ENCODE assay signal across 8 mouse cellular contexts in the genomic region with DNA sequence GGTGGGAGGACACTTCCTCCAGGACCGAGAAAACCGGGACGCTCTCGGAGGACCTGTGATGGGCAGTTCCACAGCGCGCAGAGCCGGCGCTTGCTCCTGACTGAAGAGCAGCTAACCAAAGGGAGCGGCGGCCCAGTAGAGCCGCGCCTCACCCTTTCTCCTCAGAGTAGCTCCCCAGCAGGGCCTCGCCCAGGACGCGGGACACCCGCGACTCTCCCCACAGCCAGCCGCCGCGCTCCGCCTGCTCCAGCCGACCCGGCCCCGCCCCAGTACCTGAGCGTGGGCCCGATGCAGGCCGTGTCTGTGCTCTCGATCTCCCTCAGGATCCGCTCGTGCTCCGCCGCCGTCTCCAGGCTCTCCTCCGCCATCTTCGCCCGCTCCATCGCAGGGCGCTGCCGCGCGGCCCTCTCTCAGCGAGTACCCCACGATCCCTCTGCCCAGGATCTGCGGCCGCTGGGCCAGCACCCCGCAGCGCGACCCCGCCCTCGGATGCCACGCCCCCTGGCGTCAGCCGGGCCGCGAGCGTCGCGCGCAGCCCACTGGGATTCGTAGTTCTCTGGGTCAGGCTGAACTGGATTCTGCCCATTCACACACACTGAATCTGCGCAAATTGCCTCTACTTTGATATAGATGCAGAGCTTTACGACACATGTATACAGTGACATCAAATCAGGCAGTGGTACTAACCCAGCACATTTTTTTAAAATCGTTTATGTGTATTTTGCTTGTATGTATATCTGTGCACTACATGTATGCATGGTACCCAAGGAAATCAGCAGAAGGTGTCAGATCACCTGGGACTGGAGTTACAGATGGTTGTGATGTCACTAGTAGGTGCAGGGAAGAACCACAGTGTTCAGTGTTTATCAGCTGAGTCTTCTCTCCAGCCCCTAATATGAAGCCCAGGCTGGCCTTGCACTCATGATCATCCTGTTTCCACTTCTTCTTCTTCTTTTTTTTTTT. TPM values are rescaled to one million over a fixed set of nuclear protein-coding genes. Genes with fewer than 3 reads are reported as not detected.
DNase-seq lines count a peak whose midpoint lies in the region; ATAC-seq and TF ChIP-seq lines count a peak whose summit lies in the region.

Gene Exoc6b, minus strand, starts transcription at position 491 of the 963 bp plus-strand sequence.

- H3K36me3 ChIP-seq in heart, embryonic 11.5 days (ENCODE audit: control insufficient read depth, insufficient read depth, low read length) = no peaks in the 10 kb centered on the region
- H3K36me3 ChIP-seq in kidney, postnatal 0 days (ENCODE audit: insufficient read depth, low read length) = no peaks in the 10 kb centered on the region
- H3K36me3 ChIP-seq in liver, embryonic 11.5 days (ENCODE audit: control insufficient read depth, insufficient read depth, low read length) = no peaks in the 10 kb centered on the region
- no peaks in the 10 kb centered on the region for H3K36me3 ChIP-seq in stomach, embryonic 14.5 days (ENCODE audit: control insufficient read depth, insufficient read depth, low read length)

- peaks cover 6% of the 10 kb centered on the region; the same call in 1 of the 2 replicates for H3K4me1 ChIP-seq in heart, embryonic 11.5 days (ENCODE audit: control insufficient read depth, insufficient read depth, low read length)
- H3K4me1 ChIP-seq in kidney, postnatal 0 days (replicated peaks; ENCODE audit: insufficient read depth, low read length) = no peaks in the 10 kb centered on the region; the same call in 1 of the 2 replicates
- 0 out of 2 replicates have a peak, but pooled peaks cover 5% of the 10 kb centered on the region for H3K4me1 ChIP-seq in liver, embryonic 11.5 days (replicated peaks; ENCODE audit: control insufficient read depth, insufficient read depth, low read length)
- H3K4me1 ChIP-seq in stomach, embryonic 14.5 days (ENCODE audit: control insufficient read depth, insufficient read depth, low read length) = peaks cover 6% of the 10 kb centered on the region; the same call in 1 of the 2 replicates

- H3K9me3 ChIP-seq in heart, embryonic 11.5 days (replicated peaks; ENCODE audit: control insufficient read depth, low read length) = no peaks in the 10 kb centered on the region
- no peaks in the 10 kb centered on the region for H3K9me3 ChIP-seq in kidney, postnatal 0 days (replicated peaks; ENCODE audit: low read length)
- no peaks in the 10 kb centered on the region for H3K9me3 ChIP-seq in liver, embryonic 11.5 days (ENCODE audit: control insufficient read depth, low read length)
- no peaks in the 10 kb centered on the region for H3K9me3 ChIP-seq in stomach, embryonic 14.5 days (ENCODE audit: control insufficient read depth, low read depth, low read length)

- peak within 1 kb of the TSS; percentile 91 for H3K9ac ChIP-seq in heart, embryonic 11.5 days (ENCODE audit: low read depth, low read length)
- H3K9ac ChIP-seq in kidney, postnatal 0 days (ENCODE audit: low read depth, low read length) = peak within 1 kb of the TSS; percentile 75
- peak within 1 kb of the TSS; percentile 73 for H3K9ac ChIP-seq in liver, embryonic 11.5 days (ENCODE audit: low read depth, low read length)
- H3K9ac ChIP-seq in stomach, embryonic 14.5 days (replicated peaks; ENCODE audit: low read depth, low read length) = peak within 1 kb of the TSS; percentile 68

- peak; percentile 80 for ATAC-seq in erythroblast, adult 5-6 weeks (replicated peaks; ENCODE audit: low FRiP score, poor library complexity, severe bottlenecking)
- peak; percentile 93 for ATAC-seq in heart, embryonic 11.5 days (replicated peaks; ENCODE audit: insufficient number of reproducible peaks, low FRiP score, low TSS enrichment)
- peak; percentile 94 for ATAC-seq in kidney, postnatal 0 days (replicated peaks; ENCODE audit: low FRiP score, low read depth)
- ATAC-seq in liver, embryonic 11.5 days (replicated peaks; ENCODE audit: low FRiP score) = peak; percentile 94
- peak; percentile 95 for ATAC-seq in stomach, embryonic 14.5 days (ENCODE audit: insufficient number of reproducible peaks, insufficient read depth, low FRiP score, low read depth)

- DNase-seq in B cell, adult 2 months = peak; percentile 84 to 86
- peak; percentile 92 for DNase-seq in brain, adult 2 months (ENCODE audit: low read depth, low spot score)
- peak; percentile 87 for DNase-seq in kidney, postnatal 0 days (ENCODE audit: low spot score)
- DNase-seq in liver, embryonic 11.5 days (ENCODE audit: low spot score) = peak; percentile 78
- DNase-seq in naive thymus-derived CD4-positive, alpha-beta T cell, adult 2 months (ENCODE audit: low read depth) = peak; percentile 88

- peak within 1 kb of the TSS; percentile 96 for H3K4me2 ChIP-seq in heart, embryonic 11.5 days
- peak within 1 kb of the TSS; percentile 86 for H3K4me2 ChIP-seq in kidney, postnatal 0 days (ENCODE audit: low read length)
- H3K4me2 ChIP-seq in liver, embryonic 11.5 days = peak within 1 kb of the TSS; percentile 96
- peak within 1 kb of the TSS; percentile 76 for H3K4me2 ChIP-seq in stomach, embryonic 14.5 days (replicated peaks; ENCODE audit: low read depth, low read length)

- H3K27ac ChIP-seq in heart, embryonic 11.5 days (ENCODE audit: low read depth, low read length) = peak within 1 kb of the TSS; percentile 62
- peak within 1 kb of the TSS; percentile 65; the same call in 1 of the 2 replicates for H3K27ac ChIP-seq in kidney, postnatal 0 days
- H3K27ac ChIP-seq in liver, embryonic 11.5 days (ENCODE audit: low read depth, low read length) = 0 out of 2 replicates have a peak within 1 kb of the TSS, but pooled peaks have one; percentile 15
- H3K27ac ChIP-seq in stomach, embryonic 14.5 days (ENCODE audit: low read length) = peak within 1 kb of the TSS; percentile 78

- no peaks in the 10 kb centered on the region for H3K27me3 ChIP-seq in heart, embryonic 11.5 days (ENCODE audit: control insufficient read depth, insufficient read depth, low read length)
- H3K27me3 ChIP-seq in kidney, postnatal 0 days (ENCODE audit: insufficient read depth, low read length) = no peaks in the 10 kb centered on the region
- H3K27me3 ChIP-seq in liver, embryonic 11.5 days (replicated peaks; ENCODE audit: control insufficient read depth, insufficient read depth, low read length) = no peaks in the 10 kb centered on the region
- H3K27me3 ChIP-seq in stomach, embryonic 14.5 days (ENCODE audit: control insufficient read depth, insufficient read depth, low read length) = no peaks in the 10 kb centered on the region

- H3K4me3 ChIP-seq in heart, embryonic 11.5 days (ENCODE audit: low read depth, low read length) = peak within 1 kb of the TSS; percentile 95
- H3K4me3 ChIP-seq in kidney, postnatal 0 days (replicated peaks; ENCODE audit: low read depth, low read length) = peak within 1 kb of the TSS; percentile 76
- H3K4me3 ChIP-seq in liver, embryonic 11.5 days (ENCODE audit: low read depth, low read length) = peak within 1 kb of the TSS; percentile 88
- peak within 1 kb of the TSS; percentile 79 for H3K4me3 ChIP-seq in stomach, embryonic 14.5 days (ENCODE audit: low read depth, low read length)

- TF ChIP-seq CTCF in kidney, postnatal 0 days (IDR thresholded peaks at IDR 0.05; ENCODE audit: low read depth) = peak; percentile 46

- WGBS in heart, embryonic 11.5 days (ENCODE audit: insufficient replicate concordance) = 1% methylated on average over 63 of the region's 63 CpGs
- under 1% methylated on average over 60 of the region's 63 CpGs for WGBS in kidney, postnatal 0 days
- under 1% methylated on average over 63 of the region's 63 CpGs for WGBS in liver, embryonic 11.5 days
- WGBS in stomach, embryonic 14.5 days = 2% methylated on average over 63 of the region's 63 CpGs

RNA-seq across cellular contexts. Expression of gene Exoc6b, which starts in this region (rescaled TPM):
- 0.38 and 2.7 TPM in 2 replicates for total RNA-seq in erythroblast, adult 5-6 weeks (2015; ENCODE audit: low replicate concordance)
- 0.26 and 2.4 TPM in 2 replicates for total RNA-seq in erythroblast, adult 5-6 weeks (2017; ENCODE audit: low replicate concordance)
- polyA plus RNA-seq in heart, embryonic 11.5 days (2014; fragmentation: Nextera tagmentation; extraction: Ambion mirVana) = 22.7 and 24.2 TPM in 2 replicates
- polyA plus RNA-seq in kidney, postnatal 0 days (2015; fragmentation: Nextera tagmentation; extraction: Ambion mirVana) = 16.7 and 17.1 TPM in 2 replicates
- 10.1 and 10.2 TPM in 2 replicates for polyA plus RNA-seq in liver, embryonic 11.5 days (2014; fragmentation: Nextera tagmentation; extraction: Ambion mirVana)
- 45.6 and 49.7 TPM in 2 replicates for polyA plus RNA-seq in stomach, embryonic 14.5 days (2014; fragmentation: Nextera tagmentation; extraction: Ambion mirVana)

Comparison
In these comparisons a context has a peak if more than half of its experiments do, and no peak if none do; other contexts are left out.
1. Peak in every context shown above with its lines: DNase-seq, ATAC-seq, H3K4me3 ChIP-seq and H3K27ac ChIP-seq.
2. H3K27ac ChIP-seq: peak in every context shown above with its lines; median percentile 78 in stomach, embryonic 14.5 days; 65 in kidney, postnatal 0 days; 62 in heart, embryonic 11.5 days; 15 in liver, embryonic 11.5 days.